Mouse (Mus musculus) hindbrain, postnatal 0 days (tissue): ENCODE measurements around the gene Lipk. TPM values are rescaled to one million over a fixed set of nuclear protein-coding genes. Genes with fewer than 3 reads are reported as not detected.

ENCODE experiments used
- ATAC-seq: fragments of 200-750 bp; cut with Nextera tagmentation; 2 replicates; pipeline ENCODE4 v1.8.0; 2017; ENCODE audit warnings: mild to moderate bottlenecking, moderate TSS enrichment, moderate library complexity
- DNase-seq: peaks from one replicate; pipeline ENCODE4 v3.0.0-alpha.2; 2015; ENCODE audit warnings: low spot score
- H3K27ac ChIP-seq: fragments of 300-500 bp; sonication (generic); 2 replicates; pipeline ENCODE4 v1.5.1; 2014; ENCODE audit warnings: mild to moderate bottlenecking
- H3K27me3 ChIP-seq: fragments of 300-500 bp; sonication (generic); 2 replicates; pipeline ENCODE4 v1.6.1; 2014; ENCODE audit warnings: low read length, mixed read lengths; ENCODE audit not compliant: insufficient read depth
- H3K36me3 ChIP-seq: fragments of 300-500 bp; sonication (generic); 2 replicates; pipeline ENCODE4 v1.6.1; 2014; ENCODE audit warnings: low read length, mixed read lengths; ENCODE audit not compliant: insufficient read depth
- H3K4me1 ChIP-seq: fragments of 300-500 bp; sonication (generic); 2 replicates; pipeline ENCODE4 v1.6.1; 2014; ENCODE audit warnings: antibody characterized with exemption, low read length, mixed read lengths; ENCODE audit not compliant: insufficient read depth
- H3K4me2 ChIP-seq: fragments of 300-500 bp; sonication (generic); 2 replicates; pipeline ENCODE4 v1.6.1; 2014; ENCODE audit warnings: low read depth, mild to moderate bottlenecking, low read length, moderate library complexity, mixed read lengths
- H3K4me3 ChIP-seq: fragments of 300-500 bp; sonication (generic); 2 replicates; pipeline ENCODE4 v1.5.1; 2014; ENCODE audit warnings: low read length
- H3K9ac ChIP-seq: fragments of 300-500 bp; sonication (generic); replicated peaks from 2 replicates; pipeline ENCODE4 v1.6.1; 2014; ENCODE audit warnings: mild to moderate bottlenecking, low read length, moderate library complexity, mixed read lengths
- H3K9me3 ChIP-seq: fragments of 300-500 bp; sonication (generic); 2 replicates; pipeline ENCODE4 v1.6.1; 2016; ENCODE audit warnings: low read length, mixed read lengths
- CTCF ChIP-seq: IDR thresholded peaks from 2 replicates; pipeline ENCODE4 v1.5.1; 2016; ENCODE audit warnings: antibody characterized with exemption, control low read depth, low read depth
- WGBS: fragments of 180-500 bp; shearing (Covaris S2); extraction: QIAGEN DNeasy Blood & Tissue Kit; methylation state at CpG from one replicate; pipeline ENCODE4 v1.1.7; 2014; 5-methylcytosine and 5-hydroxymethylcytosine counted together
- microRNA-seq, 2 experiments: library from miRNA; unstranded; fragments of <30 nt; microRNA quantifications; one replicate each; pipeline ENCODE4; 2016
- polyA plus RNA-seq: library from polyadenylated mRNA; unstranded; fragments of >200 nt; fragmentation: Nextera tagmentation; extraction: Ambion mirVana; gene quantifications from 2 replicates; pipeline ENCODE4 v1.2.1, GENCODE M21; 2015
- total RNA-seq: library from RNA; depleted of rRNA; stranded (reverse); fragments of >200 nt; gene quantifications from 2 replicates; pipeline ENCODE4 v1.2.3, GENCODE M21; 2014; rRNA removed

The Lipk gene
- total and polyA plus RNA-seq, 2 experiments from 2014 or later: 0.06 TPM; not detected in 1

GRCm38 (mm10) chr19:34078130-34078529 lies 70.0 kb downstream of the Lipk start:
- H3K9ac ChIP-seq: no peak overlapping the region
- no peaks in the 10 kb centered on the region for H3K36me3 ChIP-seq
- no peak overlapping the region for H3K27ac ChIP-seq
- no peaks in the 10 kb centered on the region for H3K4me1 ChIP-seq
- no peaks in the 10 kb centered on the region for H3K27me3 ChIP-seq
- no peak for TF ChIP-seq CTCF
- ATAC-seq: no peak
- DNase-seq: no peak
- H3K4me3 ChIP-seq: no peak overlapping the region
- 78% methylated on average over 2 of the region's 2 CpGs for WGBS
- H3K4me2 ChIP-seq: no peak overlapping the region
- H3K9me3 ChIP-seq: no peaks in the 10 kb centered on the region

GRCm38 (mm10) chr19:34089011-34089680 lies 81.1 kb downstream of the Lipk start:
- 63% methylated on average over 3 of the region's 3 CpGs for WGBS
- H3K4me3 ChIP-seq: no peak overlapping the region
- no peak overlapping the region for H3K27ac ChIP-seq
- TF ChIP-seq CTCF: no peak
- no peak overlapping the region for H3K9ac ChIP-seq
- peak; percentile 21 for DNase-seq
- no peaks in the 10 kb centered on the region for H3K36me3 ChIP-seq
- H3K27me3 ChIP-seq: no peaks in the 10 kb centered on the region
- no peak for ATAC-seq
- no peaks in the 10 kb centered on the region for H3K9me3 ChIP-seq
- H3K4me1 ChIP-seq: no peaks in the 10 kb centered on the region
- no peak overlapping the region for H3K4me2 ChIP-seq

- no peak overlapping the region for H3K27ac ChIP-seq
- ATAC-seq (no peak), DNase-seq (no peak)
- no peaks in the 10 kb centered on the region for H3K9me3 ChIP-seq
- no peaks in the 10 kb centered on the region for H3K36me3 ChIP-seq
- H3K9ac ChIP-seq: no peak overlapping the region
- no peaks in the 10 kb centered on the region for H3K27me3 ChIP-seq
- TF ChIP-seq CTCF: no peak
- H3K4me1 ChIP-seq: no peaks in the 10 kb centered on the region
- H3K4me2 ChIP-seq: no peak overlapping the region
- H3K4me3 ChIP-seq: no peak overlapping the region
- 82% methylated on average over 5 of the region's 5 CpGs for WGBS
These were observed 87.3 kb downstream of the Lipk start for GRCm38 (mm10) chr19:34095381-34095780.

- ATAC-seq: no peak
- TF ChIP-seq CTCF: peak; percentile 24; the same call in 1 of the 2 replicates
These were observed 88.1 kb downstream of the Lipk start for GRCm38 (mm10) chr19:34096228-34096627.

More at GRCm38 (mm10) chr19:34096228-34096627, 88.1 kb downstream of the Lipk start:
- Histone ChIP-seq H3K4me3 (no peak overlapping the region), H3K27ac (no peak overlapping the region), H3K36me3 (no peaks in the 10 kb centered on the region), H3K4me2 (no peak overlapping the region), H3K4me1 (no peaks in the 10 kb centered on the region), H3K9ac (no peak overlapping the region), H3K27me3 (no peaks in the 10 kb centered on the region), H3K9me3 (no peaks in the 10 kb centered on the region)
- DNase-seq: peak; percentile 2
- 51% methylated on average over 1 of the region's 1 CpGs for WGBS

Small RNA genes within 50 kb of the gene (microRNA-seq; reads per million reads assigned to microRNA genes)
- 0 reads per million in 2 experiments for gene Gm23334

Other genes with a start within 250 kb of the Lipk start
- 9.1 and 10.5 TPM in 2 replicates for gene Lipo3, start 246.3 kb upstream of the Lipk start, total RNA-seq
- gene Lipo3, start 246.3 kb upstream of the Lipk start, polyA plus RNA-seq: 13.0 and 13.7 TPM in 2 replicates
- gene Lipo1, start 220.8 kb upstream of the Lipk start, total RNA-seq: not detected in 2 replicates
- not detected in 2 replicates for gene Lipo1, start 220.8 kb upstream of the Lipk start, polyA plus RNA-seq
- not detected in 2 replicates for gene Lipf, start 47.1 kb upstream of the Lipk start, total RNA-seq
- gene Lipf, start 47.1 kb upstream of the Lipk start, polyA plus RNA-seq: not detected in 2 replicates
- gene Lipn, start 59.1 kb downstream of the Lipk start, total RNA-seq: not detected in 2 replicates
- not detected in 2 replicates for gene Lipn, start 59.1 kb downstream of the Lipk start, polyA plus RNA-seq
- 0.16 TPM in 1 of 2 replicates, not detected in the other for gene Lipm, start 92.6 kb downstream of the Lipk start, total RNA-seq
- gene Lipm, start 92.6 kb downstream of the Lipk start, polyA plus RNA-seq: not detected in 2 replicates
- not detected in 2 replicates for gene Ankrd22, start 157.8 kb downstream of the Lipk start, total RNA-seq
- not detected in 2 replicates for gene Ankrd22, start 157.8 kb downstream of the Lipk start, polyA plus RNA-seq
- 16.1 and 21.2 TPM in 2 replicates for gene Stambpl1, start 183.9 kb downstream of the Lipk start, total RNA-seq
- 19.4 and 19.5 TPM in 2 replicates for gene Stambpl1, start 183.9 kb downstream of the Lipk start, polyA plus RNA-seq
- 8.1 and 8.6 TPM in 2 replicates for gene Acta2, start 247.3 kb downstream of the Lipk start, total RNA-seq
- 6.7 and 13.1 TPM in 2 replicates for gene Acta2, start 247.3 kb downstream of the Lipk start, polyA plus RNA-seq